Mouse (Mus musculus) lung, adult 2 months (tissue): ENCODE data around the gene Rbck1.

ENCODE experiments used
- CTCF ChIP-seq: fragments of 200-500 bp; IDR thresholded peaks from 2 replicates; pipeline ENCODE4 v1.5.1; 2011; ENCODE audit warnings: mild to moderate bottlenecking, low read length, control low read depth; ENCODE audit not compliant: insufficient read depth
- POLR2A ChIP-seq: fragments of 200-500 bp; IDR thresholded peaks from 2 replicates; pipeline ENCODE4 v1.6.1; 2011; ENCODE audit warnings: low read depth, mild to moderate bottlenecking, control low read depth, low read length, borderline replicate concordance; ENCODE audit errors: extremely low read depth

DNA sequence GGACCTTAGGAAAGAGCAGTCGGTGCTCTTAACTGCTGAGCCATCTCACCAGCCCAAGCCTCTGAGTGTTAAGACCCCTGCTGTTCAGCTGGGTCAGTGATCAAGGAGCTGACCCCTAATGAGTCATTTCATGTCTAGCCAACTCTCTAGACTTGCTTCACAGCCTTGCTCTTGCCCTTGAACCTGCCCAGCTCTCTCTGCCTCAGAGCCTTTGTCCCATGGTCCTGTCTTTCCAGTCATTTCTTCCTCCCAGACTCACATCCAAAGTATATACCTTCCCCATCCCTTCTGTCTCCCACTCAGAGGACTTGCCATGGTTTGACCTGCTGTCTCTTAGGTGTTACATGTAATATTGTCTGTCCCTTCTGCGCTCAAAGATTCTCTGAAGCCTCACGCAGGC is 24.8 kb upstream of the Rbck1 start:
- no peak for TF ChIP-seq CTCF
- no peak for TF ChIP-seq POLR2A
